Mouse (Mus musculus): ENCODE measurements around the gene Mmp19. TPM values are rescaled to one million over a fixed set of nuclear protein-coding genes. Genes with fewer than 3 reads are reported as not detected.

Gene Mmp19
- polyA plus RNA-seq, 1 experiment = not detected

DNA sequence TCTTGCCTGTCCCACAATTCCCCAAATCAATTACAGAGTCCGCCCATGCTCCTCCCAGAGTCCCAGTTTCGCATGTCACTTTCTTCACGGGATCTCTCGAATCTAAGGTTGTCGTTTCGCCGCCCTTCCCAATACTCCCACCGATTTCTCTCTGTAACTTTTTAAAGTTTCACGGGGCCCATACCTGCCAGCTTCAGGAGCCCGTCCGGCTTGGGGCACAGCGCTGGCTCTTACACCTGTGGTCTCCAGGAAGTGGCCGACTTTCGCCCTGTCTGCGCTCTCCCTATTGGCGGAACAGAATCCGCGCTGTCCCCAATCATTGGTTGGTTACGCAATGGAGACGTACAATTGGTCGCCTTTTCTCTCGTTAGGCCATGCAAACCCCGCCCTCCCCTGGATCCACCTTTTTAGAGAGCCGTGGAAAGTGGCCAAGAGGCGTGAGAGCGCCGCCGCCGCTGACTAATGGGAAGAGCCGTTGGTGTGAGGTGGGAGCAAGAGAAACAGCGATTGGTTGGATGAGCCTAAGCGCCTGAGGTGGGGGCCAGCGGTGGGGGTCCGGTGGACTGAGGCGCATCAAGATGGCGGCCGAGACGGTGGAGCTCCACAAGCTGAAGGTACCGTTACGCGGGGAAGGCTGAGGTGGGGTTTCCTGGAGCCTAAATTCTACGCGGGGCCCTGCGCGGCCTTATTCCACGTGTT lies 30.8 kb downstream of the Mmp19 start, which contains the start of gene Ormdl2:
Ormdl2 (minus strand) TSS at position 288 of the 699 bp plus-strand sequence.
- no peak for TF ChIP-seq GATA1 (IDR thresholded peaks at IDR 0.05; ENCODE audit: low read length)

- no peak for TF ChIP-seq GATA1 (IDR thresholded peaks at IDR 0.05; ENCODE audit: low read length)
These were observed 31.4 kb downstream of the Mmp19 start for GRCm38 (mm10) chr10:128822135-128822534.

GRCm38 (mm10) chr10:128823821-128824220 lies 33.1 kb downstream of the Mmp19 start:
- no peak for TF ChIP-seq GATA1 (IDR thresholded peaks at IDR 0.05; ENCODE audit: low read length)

DNA sequence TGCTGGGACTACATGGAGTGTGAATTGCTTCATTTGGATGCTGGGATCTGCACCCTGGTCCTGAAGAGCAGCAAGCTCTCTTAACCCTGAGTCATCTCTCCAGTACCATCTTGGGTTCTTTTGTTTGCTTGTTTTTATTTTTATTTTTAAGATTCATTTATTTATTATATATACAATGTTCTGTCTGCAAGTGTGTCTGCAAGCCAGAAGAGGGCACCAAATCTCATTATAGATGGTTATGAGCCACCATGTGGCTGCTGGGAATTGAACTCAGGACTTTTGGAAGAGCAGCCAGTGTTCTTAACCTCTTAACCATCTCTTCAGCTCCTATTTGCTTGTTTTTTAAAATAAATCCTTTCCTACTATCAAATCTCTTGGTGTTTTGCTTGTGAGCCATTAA lies 46.7 kb downstream of the Mmp19 start:
- no peak for TF ChIP-seq GATA1 (IDR thresholded peaks at IDR 0.05; ENCODE audit: low read length)

DNA sequence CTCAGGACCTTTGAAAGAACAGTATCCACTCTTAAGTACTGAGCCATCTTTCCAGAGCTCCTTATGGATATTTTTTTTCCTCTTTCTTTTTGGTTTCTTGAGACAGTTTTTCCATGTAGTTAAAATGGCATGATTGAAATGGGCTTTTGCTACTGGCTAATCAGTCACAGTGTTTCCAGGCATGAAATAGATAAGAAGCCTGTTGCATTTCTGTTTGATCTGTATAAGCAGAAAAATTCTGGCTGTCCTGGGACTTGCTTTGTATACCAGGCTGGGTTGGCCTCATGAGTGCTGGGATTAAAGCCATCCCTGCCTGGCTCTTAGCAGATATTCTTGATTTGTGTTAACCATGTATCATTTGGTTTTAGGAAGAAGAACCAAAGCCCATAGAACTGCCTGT lies 48.7 kb downstream of the Mmp19 start:
- no peak for TF ChIP-seq GATA1 (IDR thresholded peaks at IDR 0.05; ENCODE audit: low read length)

- no peak for TF ChIP-seq GATA1 (IDR thresholded peaks at IDR 0.05; ENCODE audit: low read length)
These were observed 49.9 kb downstream of the Mmp19 start for GRCm38 (mm10) chr10:128840612-128841011.

DNA sequence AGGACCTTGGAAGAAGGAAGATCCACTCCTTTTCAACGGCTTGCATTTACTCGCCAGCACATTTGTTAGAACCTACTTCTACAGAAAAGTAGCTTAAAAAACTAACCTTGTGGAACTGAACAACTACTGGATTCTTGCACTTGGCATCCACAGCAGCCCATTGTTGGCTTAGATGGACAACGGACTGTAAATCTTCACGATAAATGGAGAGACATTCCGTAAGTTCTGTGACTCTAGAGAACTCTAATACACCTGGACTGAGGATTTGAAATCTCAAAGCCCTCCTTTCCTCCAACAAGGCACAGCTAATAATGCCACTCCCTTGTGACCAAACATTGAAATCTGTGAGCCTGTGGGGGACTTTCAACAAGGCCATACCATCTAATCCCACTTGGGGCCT lies 52.5 kb downstream of the Mmp19 start:
- TF ChIP-seq GATA1 (IDR thresholded peaks at IDR 0.05; ENCODE audit: low read length) = no peak

DNA sequence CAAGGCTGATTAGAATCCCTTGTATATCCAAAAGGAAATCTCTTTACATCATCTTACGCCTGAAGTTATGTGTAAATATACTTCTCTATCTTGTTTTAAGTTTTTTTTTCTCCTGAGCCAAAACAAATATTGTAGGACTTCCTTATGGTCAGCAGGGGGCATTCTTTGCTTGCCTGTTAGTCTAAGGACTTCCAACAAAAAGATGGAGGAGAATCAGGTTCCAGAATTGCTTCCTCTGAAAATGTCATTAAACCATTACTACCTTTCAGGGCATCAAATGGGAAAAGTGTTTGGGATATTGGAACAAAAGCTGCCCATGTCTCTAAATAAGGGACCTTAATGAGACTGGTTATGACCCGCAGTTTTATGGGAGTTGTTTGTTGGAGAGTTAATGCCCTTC lies 54.8 kb downstream of the Mmp19 start:
- TF ChIP-seq GATA1 (IDR thresholded peaks at IDR 0.05; ENCODE audit: low read length) = no peak

DNA sequence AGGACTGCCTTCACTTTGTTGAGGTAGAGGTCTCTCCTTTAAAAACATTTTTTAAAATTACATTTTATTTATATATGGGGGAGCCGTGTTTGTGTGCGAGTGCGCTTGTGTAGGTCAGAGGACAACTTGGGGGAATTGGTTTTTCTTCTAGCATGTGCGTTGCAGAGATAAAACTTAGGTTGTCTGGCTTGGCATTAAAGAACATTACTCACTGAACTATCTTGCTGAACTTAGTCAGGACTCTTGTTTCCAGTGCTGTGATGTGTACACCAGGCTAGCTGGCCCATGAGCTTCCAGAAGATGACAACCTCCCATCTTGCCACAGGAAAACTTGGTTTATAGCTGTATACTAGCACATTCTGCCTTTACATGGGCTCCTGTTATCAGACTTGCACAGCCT lies 56.0 kb downstream of the Mmp19 start:
- TF ChIP-seq GATA1 (IDR thresholded peaks at IDR 0.05; ENCODE audit: low read length) = no peak

DNA sequence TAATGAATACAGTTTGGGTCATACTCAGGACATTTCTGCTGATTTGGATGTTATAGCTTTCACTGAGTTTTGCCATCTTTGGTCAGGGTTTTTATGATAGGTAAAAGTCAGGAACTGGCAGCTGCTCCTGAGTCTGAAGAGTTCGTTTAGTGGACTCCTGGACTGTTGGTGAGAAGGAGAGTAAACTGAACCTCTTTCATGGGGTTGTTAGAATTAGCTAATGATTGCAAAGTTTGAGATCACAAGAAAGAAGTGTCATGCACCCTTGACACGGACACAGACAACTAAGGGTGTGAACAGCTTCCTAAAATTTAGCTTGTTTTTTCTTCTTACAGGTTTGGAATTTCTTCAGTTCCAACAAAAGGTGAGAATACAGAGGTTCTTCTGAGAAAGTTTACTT lies 57.7 kb downstream of the Mmp19 start:
- no peak for TF ChIP-seq GATA1 (IDR thresholded peaks at IDR 0.05; ENCODE audit: low read length)

DNA sequence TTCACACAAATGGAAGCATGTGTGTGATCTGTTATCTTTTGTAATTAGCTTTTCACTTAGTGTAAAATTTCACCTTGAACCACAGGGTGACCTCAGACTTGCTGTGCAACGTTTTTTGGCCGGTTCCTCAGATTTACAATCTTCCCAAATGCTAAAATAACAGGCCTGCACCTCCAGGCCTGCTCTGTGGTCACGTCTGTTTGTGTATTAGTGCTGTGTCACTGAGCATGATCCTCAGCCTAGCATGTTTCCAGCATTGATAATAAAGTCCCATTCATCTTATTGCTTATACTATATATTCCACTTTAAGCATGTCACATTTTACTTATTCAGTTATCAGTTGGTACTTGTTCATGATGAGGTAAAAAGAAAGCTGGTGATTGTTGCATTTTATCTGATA lies 59.6 kb downstream of the Mmp19 start:
- TF ChIP-seq GATA1 (IDR thresholded peaks at IDR 0.05; ENCODE audit: low read length) = peak; percentile 35

Other genes with a start within 250 kb of the Mmp19 start
- gene Zc3h10, start 243.1 kb upstream of the Mmp19 start, polyA plus RNA-seq (2012) = 18.8 and 21.2 TPM in 2 replicates
- gene Rpl41, start 241.6 kb upstream of the Mmp19 start, polyA plus RNA-seq (2012) = 8,707 and 11,892 TPM in 2 replicates
- gene Pa2g4, start 224.9 kb upstream of the Mmp19 start, polyA plus RNA-seq (2012) = 631 and 749 TPM in 2 replicates
- gene Erbb3, start 201.3 kb upstream of the Mmp19 start, polyA plus RNA-seq (2012) = 0.39 TPM in 2 replicates
- 1,312 and 5,477 TPM in 2 replicates for gene Rps26, start 164.2 kb upstream of the Mmp19 start, polyA plus RNA-seq (2012)
- gene Ikzf4, start 144.9 kb upstream of the Mmp19 start, polyA plus RNA-seq (2012) = 2.7 and 3.6 TPM in 2 replicates
- 0.66 and 0.90 TPM in 2 replicates for gene Suox, start 116.8 kb upstream of the Mmp19 start, polyA plus RNA-seq (2012)
- gene Rab5b, start 94.6 kb upstream of the Mmp19 start, polyA plus RNA-seq (2012) = 14.3 and 19.7 TPM in 2 replicates
- gene Pmel, start 86.7 kb upstream of the Mmp19 start, polyA plus RNA-seq (2012) = 0.10 and 0.18 TPM in 2 replicates
- gene Cdk2, start 85.9 kb upstream of the Mmp19 start, polyA plus RNA-seq (2012) = 21.0 and 30.8 TPM in 2 replicates
- 0.12 TPM in 2 replicates for gene Dgka, start 46.1 kb upstream of the Mmp19 start, polyA plus RNA-seq (2012)
- gene Pym1, start 43.0 kb upstream of the Mmp19 start, polyA plus RNA-seq (2012) = 166 TPM in 2 replicates
- gene Dnajc14, start 13.2 kb downstream of the Mmp19 start, polyA plus RNA-seq (2012) = 9.6 and 12.6 TPM in 2 replicates
- 1.2 and 1.6 TPM in 2 replicates for gene Tmem198b, start 13.5 kb downstream of the Mmp19 start, polyA plus RNA-seq (2012)
- 4.5 and 7.1 TPM in 2 replicates for gene Sarnp, start 26.4 kb downstream of the Mmp19 start, polyA plus RNA-seq (2012)
- gene Ormdl2, start 30.7 kb downstream of the Mmp19 start, polyA plus RNA-seq (2012) = 16.4 and 19.8 TPM in 2 replicates
- 0.02 and 0.04 TPM in 2 replicates for gene Gdf11, start 100.8 kb downstream of the Mmp19 start, polyA plus RNA-seq (2012)
- not detected in 2 replicates for gene Cd63, start 110.1 kb downstream of the Mmp19 start, polyA plus RNA-seq (2012)
- 0.61 and 0.65 TPM in 2 replicates for gene Rdh5, start 132.0 kb downstream of the Mmp19 start, polyA plus RNA-seq (2012)
- gene Bloc1s1, start 133.1 kb downstream of the Mmp19 start, polyA plus RNA-seq (2012) = 105 and 109 TPM in 2 replicates
- 0.43 and 0.71 TPM in 2 replicates for gene Itga7, start 142.9 kb downstream of the Mmp19 start, polyA plus RNA-seq (2012)
- 0.06 TPM in 1 of 2 replicates, not detected in the other for gene Mettl7b, start 170.1 kb downstream of the Mmp19 start, polyA plus RNA-seq (2012)
- gene Olfr9, start 198.5 kb downstream of the Mmp19 start, polyA plus RNA-seq (2012) = not detected in 2 replicates
- gene Olfr763, start 219.9 kb downstream of the Mmp19 start, polyA plus RNA-seq (2012) = not detected in 2 replicates
- gene Olfr764-ps1, start 249.0 kb downstream of the Mmp19 start, polyA plus RNA-seq (2012) = not detected in 2 replicates

Data from G1E-ER4 (cell line).